Mouse (Mus musculus) forebrain, embryonic 12.5 days (tissue): ENCODE measurements at regions not wholly inside any gene's neighbourhood (a gene's known extent, or its start where the extent isn't known, plus 50 kb on each side); places are given as distances from the start of the nearest gene placed in this dataset.

Source experiments
- ATAC-seq: fragments of 200-750 bp; cut with Nextera tagmentation; 2 replicates; pipeline ENCODE4 v1.8.0; 2017; ENCODE audit warnings: moderate TSS enrichment; ENCODE audit not compliant: low FRiP score
- H3K27ac ChIP-seq: fragments of 300-500 bp; sonication (generic); 2 replicates; pipeline ENCODE4 v1.5.1; 2016; ENCODE audit warnings: mild to moderate bottlenecking
- H3K27me3 ChIP-seq: fragments of 300-500 bp; sonication (generic); 2 replicates; pipeline ENCODE4 v1.6.1; 2016; ENCODE audit warnings: mild to moderate bottlenecking
- H3K36me3 ChIP-seq: fragments of 300-500 bp; sonication (generic); replicated peaks from 2 replicates; pipeline ENCODE4 v1.6.1; 2016; ENCODE audit warnings: mild to moderate bottlenecking
- H3K4me1 ChIP-seq: fragments of 300-500 bp; sonication (generic); 2 replicates; pipeline ENCODE4 v1.6.1; 2016
- H3K4me2 ChIP-seq: fragments of 300-500 bp; sonication (generic); 2 replicates; pipeline ENCODE4 v1.6.1; 2016; ENCODE audit warnings: mild to moderate bottlenecking, moderate library complexity
- H3K4me3 ChIP-seq: fragments of 300-500 bp; sonication (generic); replicated peaks from 2 replicates; pipeline ENCODE4 v1.5.1; 2016; ENCODE audit warnings: mild to moderate bottlenecking
- H3K9ac ChIP-seq: fragments of 300-500 bp; sonication (generic); 2 replicates; pipeline ENCODE4 v1.6.1; 2016; ENCODE audit warnings: mild to moderate bottlenecking
- H3K9me3 ChIP-seq: fragments of 300-500 bp; sonication (generic); 2 replicates; pipeline ENCODE4 v1.6.1; 2016
- WGBS: fragments of 180-500 bp; shearing (Covaris S2); methylation state at CpG from one replicate; pipeline ENCODE4 v1.1.7; 2016; 5-methylcytosine and 5-hydroxymethylcytosine counted together

- no peaks in the 10 kb centered on the region for H3K27me3 ChIP-seq
- WGBS, result 87% methylated on average over 6 of the region's 6 CpGs
- H3K4me2 ChIP-seq, result no peak overlapping the region
- no peak overlapping the region for H3K9ac ChIP-seq
- no peak overlapping the region for H3K4me3 ChIP-seq
- no peak overlapping the region for H3K27ac ChIP-seq
- no peaks in the 10 kb centered on the region for H3K36me3 ChIP-seq
- no peaks in the 10 kb centered on the region for H3K9me3 ChIP-seq
- peaks cover 5% of the 10 kb centered on the region for H3K4me1 ChIP-seq
- no peak for ATAC-seq
These were observed 95.0 kb upstream of the Rreb1 start for GRCm38 (mm10) chr13:37683045-37683679.

GRCm38 (mm10) chr13:37685617-37686016 is 92.6 kb upstream of the Rreb1 start:
- no peak overlapping the region for H3K4me2 ChIP-seq
- 84% methylated on average over 2 of the region's 2 CpGs for WGBS
- H3K27ac ChIP-seq, result no peak overlapping the region
- peaks cover 4% of the 10 kb centered on the region for H3K4me1 ChIP-seq
- ATAC-seq, result no peak
- no peaks in the 10 kb centered on the region for H3K27me3 ChIP-seq
- H3K9me3 ChIP-seq, result no peaks in the 10 kb centered on the region
- H3K4me3 ChIP-seq, result no peak overlapping the region
- H3K36me3 ChIP-seq, result no peaks in the 10 kb centered on the region
- no peak overlapping the region for H3K9ac ChIP-seq

DNA sequence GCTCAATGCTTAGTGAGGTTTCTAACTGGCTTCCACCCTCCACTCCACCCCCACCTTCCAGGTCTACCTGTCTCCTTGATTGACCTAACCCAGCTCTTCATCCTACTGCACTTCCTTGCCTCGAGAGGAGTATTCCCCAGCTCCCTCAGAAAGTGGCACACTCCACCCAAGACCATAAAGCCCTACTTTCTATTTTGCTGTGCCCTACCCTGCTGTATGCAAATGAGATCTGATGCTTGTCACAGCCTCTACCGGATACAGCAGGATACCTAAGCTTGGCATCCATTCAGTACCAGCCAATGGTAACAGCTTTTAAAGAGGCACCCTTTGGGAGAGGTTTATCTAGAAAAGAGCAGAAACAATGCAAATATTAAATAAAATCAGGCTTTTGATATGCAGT is 92.1 kb upstream of the Rreb1 start:
- Histone ChIP-seq H3K4me1 (no peaks in the 10 kb centered on the region; the same call in 1 of the 2 replicates), H3K36me3 (no peaks in the 10 kb centered on the region), H3K9me3 (no peaks in the 10 kb centered on the region), H3K4me2 (no peak overlapping the region), H3K27ac (no peak overlapping the region), H3K4me3 (no peak overlapping the region), H3K27me3 (no peaks in the 10 kb centered on the region), H3K9ac (no peak overlapping the region)
- 66% methylated on average over 2 of the region's 2 CpGs for WGBS
- no peak for ATAC-seq

GRCm38 (mm10) chr13:37689127-37689777 is 88.9 kb upstream of the Rreb1 start:
- WGBS, result 97% methylated on average over 6 of the region's 6 CpGs
- ATAC-seq, result no peak
- no peak overlapping the region for H3K4me2 ChIP-seq
- H3K9me3 ChIP-seq, result no peaks in the 10 kb centered on the region
- H3K27me3 ChIP-seq, result no peaks in the 10 kb centered on the region
- H3K4me1 ChIP-seq, result no peaks in the 10 kb centered on the region
- H3K27ac ChIP-seq, result no peak overlapping the region
- H3K36me3 ChIP-seq, result no peaks in the 10 kb centered on the region
- H3K9ac ChIP-seq, result no peak overlapping the region
- no peak overlapping the region for H3K4me3 ChIP-seq

DNA sequence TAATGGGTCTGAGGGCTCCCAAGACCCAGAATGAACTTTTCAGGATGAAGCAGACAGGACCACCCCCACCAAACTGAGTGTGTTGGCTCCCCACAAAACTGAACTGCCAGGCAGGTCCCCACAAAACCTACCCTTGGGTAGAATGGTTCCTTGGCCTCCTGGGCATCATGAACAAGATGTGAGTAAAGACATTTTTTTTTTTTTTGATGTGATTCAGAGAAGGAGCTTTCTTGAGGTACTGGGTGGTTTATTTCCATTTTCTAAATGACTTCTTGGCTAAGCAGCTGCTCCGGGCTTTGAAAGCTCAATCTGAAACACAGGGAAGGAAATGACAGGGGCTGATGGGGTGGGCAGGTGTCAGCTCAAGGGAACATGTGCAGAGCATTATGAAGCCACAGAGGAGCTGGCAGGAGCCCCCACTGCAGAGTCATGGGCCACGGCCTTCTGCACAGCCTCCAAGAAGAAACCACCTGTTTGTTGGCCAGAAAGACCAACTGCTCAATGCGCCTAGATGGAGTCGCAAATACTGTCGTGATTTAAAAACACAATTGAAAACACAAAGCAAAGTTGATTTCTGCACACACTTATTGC is 86.2 kb upstream of the Rreb1 start:
- Histone ChIP-seq H3K27ac (no peak overlapping the region), H3K36me3 (no peaks in the 10 kb centered on the region), H3K4me1 (no peaks in the 10 kb centered on the region), H3K4me3 (no peak overlapping the region), H3K27me3 (no peaks in the 10 kb centered on the region), H3K9ac (no peak overlapping the region), H3K4me2 (no peak overlapping the region), H3K9me3 (no peaks in the 10 kb centered on the region)
- no peak for ATAC-seq
- WGBS, result 86% methylated on average over 5 of the region's 5 CpGs

- no peaks in the 10 kb centered on the region for H3K27me3 ChIP-seq
- 89% methylated on average over 3 of the region's 3 CpGs for WGBS
- no peak overlapping the region for H3K9ac ChIP-seq
- H3K4me1 ChIP-seq, result no peaks in the 10 kb centered on the region
- H3K4me2 ChIP-seq, result no peak overlapping the region
- H3K9me3 ChIP-seq, result no peaks in the 10 kb centered on the region
- no peak overlapping the region for H3K27ac ChIP-seq
- no peak for ATAC-seq
- no peak overlapping the region for H3K4me3 ChIP-seq
- H3K36me3 ChIP-seq, result no peaks in the 10 kb centered on the region
These were observed 84.6 kb upstream of the Rreb1 start for GRCm38 (mm10) chr13:37693617-37694016.

GRCm38 (mm10) chr13:37704475-37704874 is 73.7 kb upstream of the Rreb1 start:
- H3K4me2 ChIP-seq, result no peak overlapping the region
- no peak overlapping the region for H3K4me3 ChIP-seq
- H3K27ac ChIP-seq, result no peak overlapping the region
- no peaks in the 10 kb centered on the region for H3K9me3 ChIP-seq
- no peaks in the 10 kb centered on the region for H3K27me3 ChIP-seq
- H3K36me3 ChIP-seq, result no peaks in the 10 kb centered on the region
- ATAC-seq, result no peak
- WGBS, result 82% methylated on average over 1 of the region's 1 CpGs
- H3K9ac ChIP-seq, result no peak overlapping the region
- 0 out of 2 replicates have a peak, but pooled peaks cover 4% of the 10 kb centered on the region for H3K4me1 ChIP-seq

DNA sequence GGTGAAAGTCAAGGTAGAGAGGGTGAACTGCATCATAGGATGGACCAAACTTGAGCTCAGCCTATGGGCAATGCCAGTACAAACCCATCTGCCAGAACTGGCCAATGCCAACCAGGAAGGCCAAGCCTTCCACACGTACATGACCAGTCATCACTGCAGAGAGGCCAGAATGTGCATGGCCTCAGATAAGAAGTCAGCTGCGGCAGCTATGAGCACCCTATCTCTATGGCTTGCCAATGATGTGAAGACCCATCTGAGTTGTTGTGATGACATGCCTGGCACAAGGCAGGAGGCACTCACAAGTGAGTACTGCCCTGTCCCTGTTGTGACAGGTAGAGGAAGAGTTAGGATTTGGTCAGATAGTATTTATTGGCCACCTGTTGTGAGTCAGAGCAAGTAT is 72.7 kb upstream of the Rreb1 start:
- WGBS, result 81% methylated on average over 2 of the region's 2 CpGs
- no peak for ATAC-seq
- no peak overlapping the region for H3K9ac ChIP-seq
- no peak overlapping the region for H3K27ac ChIP-seq
- no peaks in the 10 kb centered on the region for H3K9me3 ChIP-seq
- no peaks in the 10 kb centered on the region for H3K27me3 ChIP-seq
- 0 out of 2 replicates have a peak, but pooled peaks cover 4% of the 10 kb centered on the region for H3K4me1 ChIP-seq
- no peak overlapping the region for H3K4me2 ChIP-seq
- H3K36me3 ChIP-seq, result no peaks in the 10 kb centered on the region
- H3K4me3 ChIP-seq, result no peak overlapping the region

DNA sequence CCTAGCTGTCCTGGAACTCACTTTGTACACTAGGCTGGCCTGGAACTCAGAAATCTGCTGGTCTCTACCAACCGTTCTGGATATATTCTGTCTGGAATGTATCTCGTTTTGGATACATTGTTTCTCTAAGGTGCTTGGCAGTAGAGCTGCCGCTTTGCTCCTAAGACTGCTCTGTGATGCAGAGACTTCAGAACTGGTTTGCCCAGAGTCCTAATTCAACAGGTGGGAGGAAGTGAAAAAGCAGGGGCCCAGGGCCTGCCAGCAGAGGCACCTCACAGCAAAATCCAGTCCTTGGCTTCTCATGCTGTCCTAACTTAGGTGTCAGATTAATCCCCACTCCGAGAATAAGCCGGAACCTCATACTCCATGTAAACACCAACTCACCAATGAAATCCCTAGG is 67.3 kb upstream of the Rreb1 start:
- Histone ChIP-seq H3K36me3 (no peaks in the 10 kb centered on the region), H3K27ac (no peak overlapping the region), H3K4me1 (no peaks in the 10 kb centered on the region; the same call in 1 of the 2 replicates), H3K9me3 (no peaks in the 10 kb centered on the region), H3K9ac (no peak overlapping the region), H3K27me3 (no peaks in the 10 kb centered on the region), H3K4me3 (no peak overlapping the region), H3K4me2 (no peak overlapping the region)
- 91% methylated on average over 5 of the region's 5 CpGs for WGBS
- ATAC-seq, result no peak

- Histone ChIP-seq H3K36me3 (no peaks in the 10 kb centered on the region), H3K4me1 (no peaks in the 10 kb centered on the region; the same call in 1 of the 2 replicates), H3K9me3 (no peaks in the 10 kb centered on the region), H3K4me3 (no peak overlapping the region), H3K4me2 (no peak overlapping the region), H3K27ac (no peak overlapping the region), H3K27me3 (no peaks in the 10 kb centered on the region), H3K9ac (no peak overlapping the region)
- no peak for ATAC-seq
- WGBS, result 90% methylated on average over 4 of the region's 4 CpGs
These were observed 65.2 kb upstream of the Rreb1 start for GRCm38 (mm10) chr13:37712908-37713496.

DNA sequence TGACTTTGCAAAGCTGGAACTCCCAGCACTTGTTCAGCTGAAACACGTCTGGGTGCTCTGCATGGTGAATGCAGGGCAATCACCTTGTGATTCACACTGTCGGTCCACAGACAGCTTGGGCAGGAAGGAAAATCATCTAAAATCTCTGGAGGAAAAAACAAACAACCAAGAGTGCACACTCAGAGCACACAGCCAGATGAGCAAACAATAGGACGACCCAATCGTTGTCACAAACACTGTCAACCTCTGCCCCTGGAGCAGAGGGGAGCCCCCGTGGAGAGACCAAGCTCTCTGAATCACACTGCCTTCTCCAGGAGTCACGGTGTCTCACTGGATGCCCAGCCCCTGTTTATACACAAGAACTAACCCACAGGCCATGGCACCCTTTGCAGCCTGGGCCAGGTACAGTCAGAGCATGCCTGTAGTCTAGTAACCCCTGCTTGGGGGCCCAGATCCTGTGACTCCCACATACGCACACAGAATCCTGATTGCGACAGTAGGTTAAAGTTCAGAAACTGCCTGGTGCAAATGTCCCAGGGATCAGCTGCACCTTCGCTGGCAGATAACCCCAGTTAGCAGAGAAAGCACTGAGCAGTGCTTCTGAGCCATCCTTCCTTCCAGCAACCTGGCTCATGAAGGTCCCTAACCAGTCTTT is 63.0 kb upstream of the Rreb1 start:
- Histone ChIP-seq H3K36me3 (no peaks in the 10 kb centered on the region), H3K27me3 (no peaks in the 10 kb centered on the region), H3K4me3 (no peak overlapping the region), H3K27ac (no peak overlapping the region), H3K4me1 (no peaks in the 10 kb centered on the region; the same call in 1 of the 2 replicates), H3K4me2 (no peak overlapping the region), H3K9ac (no peak overlapping the region), H3K9me3 (no peaks in the 10 kb centered on the region)
- no peak for ATAC-seq
- WGBS, result 52% methylated on average over 9 of the region's 9 CpGs
